Mouse (Mus musculus) heart, embryonic 16.5 days (tissue): Measurements from ENCODE around the gene Galk2. TPM values are rescaled to one million over a fixed set of nuclear protein-coding genes. Genes with fewer than 3 reads are reported as not detected.

Experiments used
- ATAC-seq: fragments of 200-750 bp; cut with Nextera tagmentation; replicated peaks from 2 replicates; pipeline ENCODE4 v1.8.0; 2017; ENCODE audit warnings: moderate number of reproducible peaks; ENCODE audit not compliant: insufficient read depth, low FRiP score; ENCODE audit errors: extremely low read depth
- H3K27ac ChIP-seq: fragments of 300-500 bp; sonication (generic); 2 replicates; pipeline ENCODE4 v1.5.1; 2014; ENCODE audit warnings: mild to moderate bottlenecking, low read length, control low read depth, moderate library complexity
- H3K27me3 ChIP-seq: fragments of 300-500 bp; sonication (generic); 2 replicates; pipeline ENCODE4 v1.6.1; 2014; ENCODE audit warnings: low read length, mixed read lengths; ENCODE audit not compliant: control insufficient read depth, insufficient read depth
- H3K36me3 ChIP-seq: fragments of 300-500 bp; sonication (generic); 2 replicates; pipeline ENCODE4 v1.6.1; 2014; ENCODE audit not compliant: control insufficient read depth, insufficient read depth
- H3K4me1 ChIP-seq: fragments of 300-500 bp; sonication (generic); 2 replicates; pipeline ENCODE4 v1.6.1; 2014; ENCODE audit warnings: low read length, mixed read lengths; ENCODE audit not compliant: control insufficient read depth, insufficient read depth
- H3K4me2 ChIP-seq: fragments of 300-500 bp; sonication (generic); 2 replicates; pipeline ENCODE4 v1.6.1; 2014; ENCODE audit warnings: low read depth, mild to moderate bottlenecking, control low read depth, low read length
- H3K4me3 ChIP-seq: fragments of 300-500 bp; sonication (generic); 2 replicates; pipeline ENCODE4 v1.5.1; 2014; ENCODE audit warnings: mild to moderate bottlenecking, control low read depth, low read length
- H3K9ac ChIP-seq: fragments of 300-500 bp; sonication (generic); 2 replicates; pipeline ENCODE4 v1.6.1; 2014; ENCODE audit warnings: low read length, control low read depth
- H3K9me3 ChIP-seq: fragments of 300-500 bp; sonication (generic); replicated peaks from 2 replicates; pipeline ENCODE4 v1.6.1; 2016; ENCODE audit warnings: low read length; ENCODE audit not compliant: control insufficient read depth
- WGBS: fragments of 180-500 bp; shearing (Covaris S2); extraction: QIAGEN DNeasy Blood & Tissue Kit; methylation state at CpG from one replicate; pipeline ENCODE4 v1.1.7; 2014; 5-methylcytosine and 5-hydroxymethylcytosine counted together
- polyA plus RNA-seq: library from polyadenylated mRNA; unstranded; fragments of >200 nt; fragmentation: Nextera tagmentation; extraction: Ambion mirVana; gene quantifications from 2 replicates; pipeline ENCODE4 v1.2.1, GENCODE M21; 2015

The Galk2 gene
- polyA plus RNA-seq, 1 experiment from 2014 or later = 32.4 TPM

DNA sequence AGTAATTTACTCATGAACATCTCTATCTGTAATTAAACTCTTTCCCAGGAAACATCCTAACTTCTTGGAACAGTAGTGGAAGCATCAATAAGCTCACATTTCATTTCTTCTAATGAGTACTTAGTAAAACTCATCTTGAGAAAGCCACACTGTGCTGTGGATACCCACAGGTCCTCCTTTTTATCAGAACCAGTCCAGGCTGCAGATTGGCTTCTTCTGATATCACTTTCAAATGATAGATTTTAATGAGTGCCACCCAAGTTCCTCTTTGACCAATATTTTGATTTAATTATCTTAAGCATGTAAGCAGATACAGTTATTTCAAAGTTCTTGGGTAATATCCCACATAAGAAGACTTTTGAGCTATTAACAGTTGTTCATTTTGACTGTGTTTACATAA is 55.8 kb downstream of the Galk2 start:
- Histone ChIP-seq H3K4me1 (no peaks in the 10 kb centered on the region), H3K36me3 (no peaks in the 10 kb centered on the region)

DNA sequence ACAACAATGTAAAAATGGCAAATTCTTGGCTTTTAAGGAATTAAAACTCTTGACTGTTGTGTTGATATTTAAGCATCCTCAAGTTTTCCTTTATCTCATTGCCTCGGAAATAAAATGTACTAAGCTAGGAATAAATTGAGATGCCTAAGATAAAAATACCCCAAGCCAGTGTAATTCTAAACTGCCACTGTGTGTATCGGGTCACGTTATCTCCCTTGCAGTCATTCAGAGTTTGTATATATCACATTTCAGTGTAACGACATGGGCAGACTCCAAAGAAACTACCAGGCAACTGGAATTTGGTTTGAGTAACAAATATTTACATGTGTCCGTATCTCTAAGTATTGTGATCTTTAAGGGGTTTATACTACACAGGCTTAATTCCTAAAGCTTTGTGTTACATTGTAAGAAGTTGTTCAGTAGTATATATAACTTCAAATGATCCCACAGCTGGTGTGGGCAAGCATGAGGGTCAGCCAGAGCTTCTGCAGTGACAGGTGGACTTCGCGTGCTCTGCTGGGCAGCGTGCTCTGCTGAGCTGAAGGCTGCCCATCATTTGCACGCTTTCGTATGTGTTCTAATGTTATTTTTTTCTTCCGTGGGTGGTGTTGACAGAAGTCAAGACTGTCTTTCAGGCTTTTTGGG is 57.9 kb downstream of the Galk2 start:
- Histone ChIP-seq H3K9ac (no peak overlapping the region), H3K27me3 (no peaks in the 10 kb centered on the region), H3K36me3 (no peaks in the 10 kb centered on the region), H3K4me1 (no peaks in the 10 kb centered on the region), H3K27ac (no peak overlapping the region), H3K9me3 (no peaks in the 10 kb centered on the region), H3K4me3 (no peak overlapping the region), H3K4me2 (no peak overlapping the region)
- 64% methylated on average over 11 of the region's 11 CpGs for WGBS
- no peak for ATAC-seq

More for the DNA sequence above, 55.8 kb downstream of the Galk2 start:
- Histone ChIP-seq H3K4me3 (no peak overlapping the region), H3K4me2 (no peak overlapping the region), H3K9ac (no peak overlapping the region), H3K27me3 (no peaks in the 10 kb centered on the region), H3K9me3 (no peaks in the 10 kb centered on the region), H3K27ac (no peak overlapping the region)
- ATAC-seq = no peak

DNA sequence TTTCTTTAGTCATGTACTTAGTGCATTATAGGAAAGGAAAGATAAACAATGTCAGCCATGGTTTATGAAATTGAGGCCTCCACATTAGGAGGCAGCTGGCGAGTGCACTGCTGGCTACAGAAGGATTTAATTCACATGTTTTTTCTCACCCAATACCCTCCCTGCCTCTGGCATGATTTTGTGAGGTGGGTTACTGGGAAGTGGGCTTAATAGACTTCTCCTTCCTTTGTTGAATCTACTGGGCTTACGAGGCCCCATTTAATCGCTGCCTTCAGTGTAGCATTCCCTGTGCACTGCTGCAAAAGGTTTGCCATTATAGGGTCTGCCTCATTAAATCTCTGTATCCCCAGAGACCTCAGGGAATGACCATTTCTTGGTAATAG is 58.4 kb downstream of the Galk2 start:
- no peak overlapping the region for H3K27ac ChIP-seq
- H3K9me3 ChIP-seq = no peaks in the 10 kb centered on the region
- no peaks in the 10 kb centered on the region for H3K36me3 ChIP-seq
- H3K4me3 ChIP-seq = no peak overlapping the region
- no peaks in the 10 kb centered on the region for H3K27me3 ChIP-seq
- no peak overlapping the region for H3K9ac ChIP-seq
- H3K4me1 ChIP-seq = no peaks in the 10 kb centered on the region
- WGBS = 86% methylated on average over 3 of the region's 3 CpGs
- no peak for ATAC-seq
- H3K4me2 ChIP-seq = no peak overlapping the region

DNA sequence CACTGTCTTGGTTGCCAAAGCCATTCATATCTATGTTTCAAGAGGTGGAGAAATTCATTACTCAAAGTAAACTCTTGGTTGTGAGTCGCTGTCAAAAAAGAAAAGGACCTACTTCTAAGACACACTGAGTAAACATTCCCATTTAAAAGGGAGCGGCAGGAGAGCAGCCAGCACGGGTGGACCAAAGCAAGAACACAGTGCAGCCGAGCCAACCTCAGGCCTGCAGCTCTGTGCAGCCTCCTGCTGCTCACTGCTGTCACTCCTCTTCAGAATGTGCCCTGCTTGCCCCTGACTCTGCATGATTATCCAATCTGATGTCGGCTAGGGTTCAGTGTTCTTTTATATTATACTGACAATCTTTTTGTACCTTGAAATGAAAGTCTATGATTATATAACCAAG is 62.4 kb downstream of the Galk2 start:
- Histone ChIP-seq H3K4me2 (no peak overlapping the region), H3K4me1 (no peaks in the 10 kb centered on the region)

DNA sequence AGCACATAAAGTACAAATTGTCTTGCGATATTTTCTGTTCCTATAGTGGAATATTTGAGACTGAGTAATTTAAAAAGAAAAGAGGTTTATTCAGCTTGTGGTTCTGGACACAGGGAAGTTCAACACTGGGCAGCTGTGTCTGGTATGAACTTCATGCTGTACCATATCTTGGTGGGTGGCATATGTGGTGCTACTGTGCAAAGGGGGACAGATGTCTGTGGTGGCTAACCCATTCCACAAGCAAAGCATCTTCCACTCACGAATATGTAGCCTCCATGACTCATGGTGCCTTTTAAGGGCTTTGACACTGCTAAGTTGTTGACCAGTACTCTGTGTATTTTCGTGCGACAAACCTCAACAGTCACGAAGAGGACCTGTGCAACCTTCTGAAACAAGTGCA is 63.2 kb downstream of the Galk2 start:
- Histone ChIP-seq H3K27me3 (no peaks in the 10 kb centered on the region), H3K27ac (no peak overlapping the region), H3K4me2 (no peak overlapping the region), H3K4me3 (no peak overlapping the region), H3K9ac (no peak overlapping the region), H3K36me3 (no peaks in the 10 kb centered on the region), H3K4me1 (no peaks in the 10 kb centered on the region), H3K9me3 (no peaks in the 10 kb centered on the region)
- ATAC-seq = no peak
- 86% methylated on average over 5 of the region's 5 CpGs for WGBS

More for the DNA sequence above, 62.4 kb downstream of the Galk2 start:
- WGBS = 73% methylated on average over 5 of the region's 5 CpGs
- Histone ChIP-seq H3K27ac (no peak overlapping the region), H3K4me3 (no peak overlapping the region), H3K9ac (no peak overlapping the region), H3K9me3 (no peaks in the 10 kb centered on the region), H3K27me3 (no peaks in the 10 kb centered on the region), H3K36me3 (no peaks in the 10 kb centered on the region)
- ATAC-seq = no peak

DNA sequence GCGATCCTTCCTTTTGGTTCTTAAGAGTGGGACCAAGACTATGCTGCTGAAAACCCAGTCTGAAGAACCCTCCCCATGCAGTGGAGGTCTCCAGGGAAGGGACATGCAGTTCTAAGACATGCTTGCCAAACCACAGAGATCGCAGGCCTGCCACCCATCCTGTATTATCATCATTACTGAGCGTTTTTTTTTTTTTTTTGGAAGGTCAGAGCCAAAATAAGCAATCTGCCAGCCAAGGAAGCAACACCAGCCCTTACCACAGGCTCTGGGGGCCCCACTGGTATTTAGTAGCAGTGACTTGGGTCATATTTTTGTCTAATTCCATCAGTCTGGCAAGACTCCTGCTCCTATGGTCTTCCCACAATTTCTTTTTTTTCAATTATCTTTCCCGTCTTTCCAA is 64.0 kb downstream of the Galk2 start:
- no peak overlapping the region for H3K4me3 ChIP-seq
- no peak overlapping the region for H3K4me2 ChIP-seq
- no peaks in the 10 kb centered on the region for H3K4me1 ChIP-seq
- no peak overlapping the region for H3K27ac ChIP-seq
- no peak overlapping the region for H3K9ac ChIP-seq
- WGBS = 62% methylated on average over 4 of the region's 4 CpGs
- no peaks in the 10 kb centered on the region for H3K27me3 ChIP-seq
- H3K36me3 ChIP-seq = no peaks in the 10 kb centered on the region
- H3K9me3 ChIP-seq = no peaks in the 10 kb centered on the region
- ATAC-seq = no peak

DNA sequence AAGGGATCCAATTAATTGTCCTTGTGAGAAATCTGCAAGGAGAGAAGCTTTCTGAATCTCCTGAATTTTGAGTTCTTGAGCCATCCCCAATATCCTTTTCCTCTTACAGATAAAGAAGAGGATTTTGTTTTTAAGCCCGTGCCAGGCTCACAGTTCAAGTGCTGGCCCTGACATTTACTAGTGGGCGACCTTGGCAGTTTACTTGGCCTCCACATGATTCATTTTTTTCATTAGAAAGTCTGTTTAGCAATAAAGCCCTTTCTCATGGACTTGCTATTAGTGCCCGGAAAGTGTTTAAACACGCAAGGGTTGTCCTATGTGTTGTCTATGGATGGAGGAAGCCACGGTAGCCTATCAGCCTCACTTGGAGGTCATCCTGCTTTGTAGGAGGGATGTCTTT is 64.4 kb downstream of the Galk2 start:
- Histone ChIP-seq H3K36me3 (no peaks in the 10 kb centered on the region), H3K4me2 (no peak overlapping the region), H3K4me1 (no peaks in the 10 kb centered on the region), H3K27ac (no peak overlapping the region), H3K27me3 (no peaks in the 10 kb centered on the region), H3K4me3 (no peak overlapping the region), H3K9ac (no peak overlapping the region), H3K9me3 (no peaks in the 10 kb centered on the region)
- 81% methylated on average over 5 of the region's 5 CpGs for WGBS
- no peak for ATAC-seq

DNA sequence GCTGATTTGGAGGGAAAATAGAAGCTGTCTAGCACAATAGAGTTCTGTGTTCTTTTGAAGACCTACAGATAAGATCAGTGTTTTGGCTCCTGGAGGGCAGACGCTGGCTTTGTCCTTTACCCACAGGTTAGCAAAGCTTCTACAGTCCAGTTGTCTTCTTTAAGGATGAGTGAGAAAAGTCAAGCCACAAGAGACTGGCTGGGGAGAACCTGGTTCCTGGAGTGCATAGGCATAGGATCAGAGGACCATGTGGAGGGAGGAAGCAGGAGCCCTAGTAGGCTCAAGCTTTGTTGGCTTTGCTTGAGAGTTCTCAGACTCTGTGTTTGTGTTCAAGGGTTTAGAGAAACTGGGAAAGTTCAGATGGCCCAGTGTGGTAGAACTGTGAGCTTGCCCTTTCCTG is 65.6 kb downstream of the Galk2 start:
- Histone ChIP-seq H3K27me3 (no peaks in the 10 kb centered on the region), H3K27ac (no peak overlapping the region), H3K4me1 (no peaks in the 10 kb centered on the region), H3K36me3 (no peaks in the 10 kb centered on the region), H3K4me3 (no peak overlapping the region), H3K4me2 (no peak overlapping the region), H3K9me3 (no peaks in the 10 kb centered on the region), H3K9ac (no peak overlapping the region)
- WGBS = 67% methylated on average over 1 of the region's 1 CpGs
- no peak for ATAC-seq

DNA sequence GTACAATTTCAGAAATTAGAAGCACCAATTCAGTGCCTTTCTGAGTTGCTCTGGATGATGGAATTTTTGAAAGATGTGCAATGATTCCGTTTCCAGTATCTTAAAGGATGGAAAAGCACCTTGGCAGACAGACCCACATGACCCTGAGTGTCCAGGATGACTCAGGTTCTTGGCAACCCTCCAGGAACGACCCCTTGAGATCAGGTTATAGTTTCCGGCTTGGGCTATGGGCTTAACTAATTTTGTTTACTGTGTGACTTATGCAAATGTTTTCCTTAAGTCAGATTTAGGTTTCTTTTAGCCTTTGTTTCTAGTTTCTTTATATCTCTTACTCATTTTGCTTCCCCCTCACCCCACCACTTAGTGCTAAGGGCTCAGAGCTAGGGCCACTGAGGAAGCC is 66.2 kb downstream of the Galk2 start:
- Histone ChIP-seq H3K36me3 (no peaks in the 10 kb centered on the region), H3K9ac (no peak overlapping the region), H3K27ac (no peak overlapping the region), H3K9me3 (no peaks in the 10 kb centered on the region), H3K4me3 (no peak overlapping the region), H3K4me2 (no peak overlapping the region), H3K27me3 (no peaks in the 10 kb centered on the region), H3K4me1 (no peaks in the 10 kb centered on the region)
- ATAC-seq = no peak
- 64% methylated on average over 3 of the region's 3 CpGs for WGBS
